Mouse (Mus musculus): Measurements from ENCODE around the gene Olfr1511. TPM values are rescaled to one million over a fixed set of nuclear protein-coding genes. Genes with fewer than 3 reads are reported as not detected.

The Olfr1511 gene
- polyA plus RNA-seq, 1 experiment from 2014 or later: not detected

Other genes with a start within 250 kb of the Olfr1511 start
- 68.9 and 78.4 TPM in 2 replicates for gene Supt16, start 200.0 kb downstream of the Olfr1511 start, polyA plus RNA-seq (2014; fragmentation: Nextera tagmentation; extraction: Ambion mirVana)
- 44.9 and 45.8 TPM in 2 replicates for gene Chd8, start 139.6 kb downstream of the Olfr1511 start, polyA plus RNA-seq (2014; fragmentation: Nextera tagmentation; extraction: Ambion mirVana)
- 55.2 and 55.7 TPM in 2 replicates for gene Tox4, start 118.2 kb downstream of the Olfr1511 start, polyA plus RNA-seq (2014; fragmentation: Nextera tagmentation; extraction: Ambion mirVana)
- 40.2 and 40.3 TPM in 2 replicates for gene Rab2b, start 117.8 kb downstream of the Olfr1511 start, polyA plus RNA-seq (2014; fragmentation: Nextera tagmentation; extraction: Ambion mirVana)
- 42.4 and 46.9 TPM in 2 replicates for gene Mettl3, start 92.3 kb downstream of the Olfr1511 start, polyA plus RNA-seq (2014; fragmentation: Nextera tagmentation; extraction: Ambion mirVana)
- gene Sall2, start 68.6 kb downstream of the Olfr1511 start, polyA plus RNA-seq (2014; fragmentation: Nextera tagmentation; extraction: Ambion mirVana): 25.1 and 30.1 TPM in 2 replicates
- gene Olfr1513, start 41.0 kb downstream of the Olfr1511 start, polyA plus RNA-seq (2014; fragmentation: Nextera tagmentation; extraction: Ambion mirVana): not detected in 2 replicates
- gene Olfr1512, start 18.2 kb downstream of the Olfr1511 start, polyA plus RNA-seq (2014; fragmentation: Nextera tagmentation; extraction: Ambion mirVana): not detected in 2 replicates
- gene Olfr1510, start 17.0 kb upstream of the Olfr1511 start, polyA plus RNA-seq (2014; fragmentation: Nextera tagmentation; extraction: Ambion mirVana): not detected in 2 replicates
- gene Olfr1509, start 45.6 kb upstream of the Olfr1511 start, polyA plus RNA-seq (2014; fragmentation: Nextera tagmentation; extraction: Ambion mirVana): not detected in 2 replicates
- gene Olfr1508, start 70.1 kb upstream of the Olfr1511 start, polyA plus RNA-seq (2014; fragmentation: Nextera tagmentation; extraction: Ambion mirVana): not detected in 2 replicates
- not detected in 2 replicates for gene Olfr1507, start 98.4 kb upstream of the Olfr1511 start, polyA plus RNA-seq (2014; fragmentation: Nextera tagmentation; extraction: Ambion mirVana)